Mouse (Mus musculus) liver, postnatal 0 days (tissue): Measurements from ENCODE around the gene Sema3f. TPM values are rescaled to one million over a fixed set of nuclear protein-coding genes. Genes with fewer than 3 reads are reported as not detected.

Source experiments
- ATAC-seq: fragments of 200-750 bp; cut with Nextera tagmentation; 2 replicates; pipeline ENCODE4 v1.8.0; 2017; ENCODE audit warnings: mild to moderate bottlenecking, moderate library complexity
- DNase-seq: peaks from one replicate; pipeline ENCODE4 v3.0.0-alpha.2; 2016
- H3K27ac ChIP-seq: fragments of 300-500 bp; sonication (generic); 2 replicates; pipeline ENCODE4 v1.5.1; 2014; ENCODE audit warnings: antibody characterized with exemption, moderate library complexity, mild to moderate bottlenecking, low read depth
- H3K27me3 ChIP-seq: fragments of 300-500 bp; sonication (generic); 2 replicates; pipeline ENCODE4 v1.6.1; 2014; ENCODE audit warnings: low read length, control low read depth, mixed read lengths; ENCODE audit not compliant: insufficient read depth
- H3K36me3 ChIP-seq: fragments of 300-500 bp; sonication (generic); replicated peaks from 2 replicates; pipeline ENCODE4 v1.6.1; 2014; ENCODE audit warnings: mild to moderate bottlenecking, control low read depth, low read length, moderate library complexity, mixed read lengths; ENCODE audit not compliant: insufficient read depth
- H3K4me1 ChIP-seq: fragments of 300-500 bp; sonication (generic); 2 replicates; pipeline ENCODE4 v1.6.1; 2014; ENCODE audit warnings: antibody characterized with exemption, mild to moderate bottlenecking, control low read depth; ENCODE audit not compliant: insufficient read depth
- H3K4me2 ChIP-seq: fragments of 300-500 bp; sonication (generic); 2 replicates; pipeline ENCODE4 v1.6.1; 2014; ENCODE audit warnings: low read depth, mild to moderate bottlenecking, low read length, moderate library complexity, mixed read lengths
- H3K4me3 ChIP-seq: fragments of 300-500 bp; sonication (generic); 2 replicates; pipeline ENCODE4 v1.5.1; 2014; ENCODE audit warnings: low read depth, low read length
- H3K9ac ChIP-seq: fragments of 300-500 bp; sonication (generic); replicated peaks from 2 replicates; pipeline ENCODE4 v1.6.1; 2014; ENCODE audit warnings: mild to moderate bottlenecking, moderate library complexity
- H3K9me3 ChIP-seq: fragments of 300-500 bp; sonication (generic); 2 replicates; pipeline ENCODE4 v1.6.1; 2016; ENCODE audit warnings: mild to moderate bottlenecking, control low read depth, low read length, mixed read lengths
- CTCF ChIP-seq: sonication (generic); IDR thresholded peaks from 2 replicates; pipeline ENCODE4 v1.5.1; 2016; ENCODE audit warnings: antibody characterized with exemption, low read depth
- EP300 ChIP-seq: IDR thresholded peaks from 2 replicates; pipeline ENCODE4 v1.6.1; 2016; ENCODE audit warnings: antibody characterized with exemption, low read depth, mild to moderate bottlenecking
- WGBS: fragments of 180-500 bp; shearing (Covaris S2); extraction: QIAGEN DNeasy Blood & Tissue Kit; methylation state at CpG from one replicate; pipeline ENCODE4 v1.1.7; 2014; ENCODE audit not compliant: insufficient replicate concordance; 5-methylcytosine and 5-hydroxymethylcytosine counted together
- polyA plus RNA-seq: library from polyadenylated mRNA; unstranded; fragments of >200 nt; fragmentation: Nextera tagmentation; extraction: Ambion mirVana; gene quantifications from 2 replicates; pipeline ENCODE4 v1.2.1, GENCODE M21; 2015

Sema3f gene
- polyA plus RNA-seq = 0.76 and 1.1 TPM in 2 replicates

DNA sequence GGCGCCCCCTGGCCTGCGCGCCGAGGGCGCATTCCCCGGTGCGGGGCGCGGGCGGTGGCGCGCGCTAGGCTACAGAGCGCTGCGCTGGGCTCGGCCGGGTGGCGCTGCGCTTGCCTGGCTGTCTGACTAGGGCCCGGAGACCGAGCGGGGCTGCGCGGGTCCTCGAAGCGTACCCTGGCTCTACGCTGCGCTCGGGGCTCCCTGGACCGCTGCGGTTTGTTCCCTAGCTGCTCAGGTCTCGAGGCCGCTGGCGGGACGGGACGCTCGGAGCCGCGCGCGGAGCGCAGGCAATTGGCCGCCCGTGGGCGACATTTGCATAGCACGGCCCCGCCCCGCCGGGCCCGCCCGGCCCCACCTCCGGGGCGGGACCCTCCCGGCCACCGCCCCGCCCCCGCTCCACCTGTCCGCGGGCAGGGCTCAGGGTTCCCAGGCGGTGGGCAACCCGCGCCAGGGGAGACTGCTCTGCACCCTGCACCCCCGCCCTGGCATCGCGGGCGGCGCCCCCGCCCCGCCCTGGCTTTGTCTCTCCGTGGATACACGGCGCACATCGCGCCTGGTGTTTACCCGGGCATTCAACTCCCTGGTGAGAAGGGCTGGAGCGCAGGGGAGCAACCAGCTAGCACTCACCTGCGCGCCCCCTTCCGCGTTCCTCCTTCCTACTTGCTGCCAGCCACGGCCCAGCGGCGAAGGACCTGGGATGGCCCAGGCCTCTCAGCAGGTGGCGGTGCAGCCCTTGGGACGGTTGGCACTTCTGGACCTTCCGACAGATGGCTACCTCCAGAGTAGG lies at the start of gene Sema3f:
Gene Sema3f, minus strand, starts transcription at position 779 of the 787 bp plus-strand sequence.
- 1% methylated on average over 58 of the region's 86 CpGs for WGBS
- peaks cover 16% of the 10 kb centered on the region; the same call in 1 of the 2 replicates for H3K4me1 ChIP-seq
- peak; percentile 86 for DNase-seq

DNA sequence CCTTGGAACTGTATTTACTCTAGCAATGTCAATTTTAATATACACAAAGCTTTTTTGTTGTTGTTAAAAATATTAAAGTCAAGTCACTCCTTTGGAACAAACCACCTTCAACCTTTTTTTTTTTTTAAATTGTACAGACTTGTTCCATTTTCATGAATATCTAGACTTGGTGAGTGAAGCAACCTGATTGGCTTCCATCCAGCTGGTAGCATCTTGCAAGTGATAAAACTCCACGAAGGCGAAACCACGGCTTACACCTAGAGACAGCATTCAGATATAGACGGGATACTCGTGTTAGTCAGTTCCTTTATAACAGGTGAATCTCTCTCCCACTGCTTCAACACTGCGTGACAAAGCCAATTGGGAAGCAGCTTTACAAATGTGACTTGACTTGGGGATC lies 49.3 kb upstream of the Sema3f start:
- Histone ChIP-seq H3K27me3 (no peaks in the 10 kb centered on the region), H3K36me3 (peaks cover 92% of the 10 kb centered on the region), H3K4me3 (no peak overlapping the region), H3K4me1 (no peaks in the 10 kb centered on the region), H3K9ac (no peak overlapping the region), H3K9me3 (no peaks in the 10 kb centered on the region), H3K27ac (no peak overlapping the region), H3K4me2 (no peak overlapping the region)
- TF ChIP-seq CTCF = no peak
- no peak for TF ChIP-seq EP300
- ATAC-seq (no peak), DNase-seq (no peak)
- WGBS = 69% methylated on average over 6 of the region's 6 CpGs

More for the DNA sequence above, at the start of gene Sema3f:
- Histone ChIP-seq H3K27ac (0 out of 2 replicates have a peak within 1 kb of the TSS, but pooled peaks have one; percentile 41), H3K9ac (peak within 1 kb of the TSS; percentile 62), H3K27me3 (peaks cover 65% of the 10 kb centered on the region), H3K9me3 (no peaks in the 10 kb centered on the region), H3K4me2 (peak within 1 kb of the TSS; percentile 93), H3K4me3 (peak within 1 kb of the TSS; percentile 57), H3K36me3 (no peaks in the 10 kb centered on the region)
- ATAC-seq = peak; percentile 93
- TF ChIP-seq CTCF (peak; percentile 63), EP300 (no peak)

DNA sequence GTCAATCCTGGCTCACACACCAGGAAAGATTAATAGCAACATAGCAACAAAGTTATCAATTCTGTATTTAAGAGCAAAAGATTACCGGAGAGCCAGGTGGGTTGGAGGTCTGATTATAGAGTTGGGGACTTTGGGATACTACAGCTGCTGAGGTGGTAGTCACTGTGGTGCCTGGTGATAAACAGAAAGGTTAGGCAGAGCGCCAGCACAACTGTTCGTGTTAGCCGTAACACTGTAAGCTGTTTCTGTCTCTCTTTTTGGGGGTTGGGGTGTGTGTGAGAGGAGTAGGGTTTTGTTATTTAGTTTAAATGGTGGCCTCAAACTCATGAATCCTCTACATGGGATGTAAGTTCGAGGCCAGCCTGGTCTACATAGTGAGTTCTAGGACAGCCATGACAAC lies 40.1 kb upstream of the Sema3f start:
- TF ChIP-seq CTCF (no peak), EP300 (no peak)
- no peaks in the 10 kb centered on the region for H3K27me3 ChIP-seq
- ATAC-seq = no peak
- H3K9me3 ChIP-seq = no peaks in the 10 kb centered on the region
- 70% methylated on average over 5 of the region's 5 CpGs for WGBS
- H3K4me3 ChIP-seq = no peak overlapping the region
- DNase-seq = no peak
- no peak overlapping the region for H3K4me2 ChIP-seq
- H3K27ac ChIP-seq = no peak overlapping the region
- no peaks in the 10 kb centered on the region for H3K4me1 ChIP-seq
- H3K36me3 ChIP-seq = peaks cover 94% of the 10 kb centered on the region
- H3K9ac ChIP-seq = no peak overlapping the region

DNA sequence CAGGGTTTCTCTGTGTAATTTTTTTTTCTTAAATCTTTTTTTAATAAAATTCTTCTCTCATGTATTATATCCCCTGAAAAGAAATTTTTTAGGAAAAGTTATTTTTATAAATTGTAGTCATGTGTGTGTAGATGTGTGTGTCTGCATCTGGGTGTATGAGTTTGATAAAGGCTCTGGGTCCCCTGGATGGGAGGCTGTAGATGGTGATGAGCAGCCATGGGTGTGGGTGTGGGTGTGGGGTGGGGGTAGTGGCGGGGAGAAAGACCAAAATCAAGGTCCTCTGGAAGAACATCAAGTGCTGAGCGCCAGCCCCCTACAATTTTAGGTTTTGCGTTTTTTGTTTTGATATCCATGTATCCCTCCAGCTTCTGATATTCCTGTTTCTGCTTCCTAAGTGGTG lies 37.8 kb upstream of the Sema3f start:
- H3K9me3 ChIP-seq = no peaks in the 10 kb centered on the region
- WGBS = 87% methylated on average over 3 of the region's 3 CpGs
- peaks cover 96% of the 10 kb centered on the region for H3K36me3 ChIP-seq
- no peak overlapping the region for H3K4me2 ChIP-seq
- no peak overlapping the region for H3K4me3 ChIP-seq
- H3K4me1 ChIP-seq = no peaks in the 10 kb centered on the region
- ATAC-seq (no peak), DNase-seq (no peak)
- H3K27ac ChIP-seq = no peak overlapping the region
- H3K27me3 ChIP-seq = no peaks in the 10 kb centered on the region
- no peak overlapping the region for H3K9ac ChIP-seq
- TF ChIP-seq EP300 (no peak), CTCF (no peak)

DNA sequence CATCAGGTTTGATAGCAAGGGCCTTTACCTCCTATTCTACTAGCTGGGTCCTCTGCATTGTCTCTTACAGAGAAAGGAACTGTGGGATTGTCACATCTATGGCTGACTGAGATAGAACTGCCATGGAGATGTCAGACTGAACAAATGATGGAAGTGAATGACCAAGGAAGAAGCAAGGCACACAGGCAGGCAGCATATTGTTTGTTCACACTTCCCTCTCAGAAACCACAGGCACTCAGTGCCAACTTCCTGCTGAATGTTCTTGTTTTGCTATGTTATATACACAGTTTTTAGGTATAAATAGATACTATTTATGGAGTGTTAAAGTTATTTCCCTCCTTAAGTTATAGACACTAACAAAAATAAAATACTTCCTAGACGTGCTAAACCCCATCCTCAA lies 37.0 kb upstream of the Sema3f start:
- no peaks in the 10 kb centered on the region for H3K4me1 ChIP-seq
- H3K9ac ChIP-seq = no peak overlapping the region
- H3K36me3 ChIP-seq = peaks cover 98% of the 10 kb centered on the region
- no peak overlapping the region for H3K4me2 ChIP-seq
- H3K27ac ChIP-seq = no peak overlapping the region
- 62% methylated on average over 1 of the region's 1 CpGs for WGBS
- no peak for ATAC-seq
- TF ChIP-seq EP300 (no peak), CTCF (no peak)
- H3K9me3 ChIP-seq = no peaks in the 10 kb centered on the region
- DNase-seq = no peak
- no peaks in the 10 kb centered on the region for H3K27me3 ChIP-seq
- H3K4me3 ChIP-seq = no peak overlapping the region

DNA sequence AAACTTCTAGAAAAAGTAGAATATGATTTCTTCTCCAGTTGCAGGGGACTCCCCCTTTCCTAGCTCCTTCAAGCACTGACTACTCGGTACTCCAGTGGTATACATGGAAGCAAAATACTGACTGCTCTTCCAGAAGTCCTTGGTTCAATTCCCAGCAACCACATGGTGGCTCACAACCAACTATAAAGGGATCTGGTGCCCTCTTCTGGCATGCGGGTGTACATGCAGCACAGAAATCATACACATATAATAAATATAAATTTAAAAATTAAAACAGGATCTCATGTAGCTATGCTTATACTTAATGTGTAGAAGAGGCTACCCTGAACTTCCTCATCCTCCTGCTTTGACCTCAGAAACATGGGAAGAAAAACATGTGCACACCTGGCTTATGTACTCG lies 36.4 kb upstream of the Sema3f start:
- TF ChIP-seq EP300 (no peak), CTCF (peak; percentile 49)
- WGBS = 91% methylated on average over 3 of the region's 3 CpGs

More for the DNA sequence above, 36.4 kb upstream of the Sema3f start:
- H3K9me3 ChIP-seq = no peaks in the 10 kb centered on the region
- H3K4me3 ChIP-seq = no peak overlapping the region
- no peaks in the 10 kb centered on the region for H3K4me1 ChIP-seq
- peaks cover 98% of the 10 kb centered on the region for H3K36me3 ChIP-seq
- H3K9ac ChIP-seq = no peak overlapping the region
- H3K4me2 ChIP-seq = no peak overlapping the region
- ATAC-seq (no peak), DNase-seq (no peak)
- no peaks in the 10 kb centered on the region for H3K27me3 ChIP-seq
- H3K27ac ChIP-seq = no peak overlapping the region
